Mouse (Mus musculus): ENCODE results near the gene Gse1. TPM values are rescaled to one million over a fixed set of nuclear protein-coding genes. Genes with fewer than 3 reads are reported as not detected.
A peak's percentile ranks its signal among the peaks of the same experiment; 100 is the strongest.
"Not testable (repeated sequence)": the region's sequence is repeated elsewhere in the genome, so short reads cannot be mapped to it uniquely, and the experiment has no call there.

Gse1 gene
- polyA plus RNA-seq, 1 experiment from 2014 or later = 10.8 TPM

DNA sequence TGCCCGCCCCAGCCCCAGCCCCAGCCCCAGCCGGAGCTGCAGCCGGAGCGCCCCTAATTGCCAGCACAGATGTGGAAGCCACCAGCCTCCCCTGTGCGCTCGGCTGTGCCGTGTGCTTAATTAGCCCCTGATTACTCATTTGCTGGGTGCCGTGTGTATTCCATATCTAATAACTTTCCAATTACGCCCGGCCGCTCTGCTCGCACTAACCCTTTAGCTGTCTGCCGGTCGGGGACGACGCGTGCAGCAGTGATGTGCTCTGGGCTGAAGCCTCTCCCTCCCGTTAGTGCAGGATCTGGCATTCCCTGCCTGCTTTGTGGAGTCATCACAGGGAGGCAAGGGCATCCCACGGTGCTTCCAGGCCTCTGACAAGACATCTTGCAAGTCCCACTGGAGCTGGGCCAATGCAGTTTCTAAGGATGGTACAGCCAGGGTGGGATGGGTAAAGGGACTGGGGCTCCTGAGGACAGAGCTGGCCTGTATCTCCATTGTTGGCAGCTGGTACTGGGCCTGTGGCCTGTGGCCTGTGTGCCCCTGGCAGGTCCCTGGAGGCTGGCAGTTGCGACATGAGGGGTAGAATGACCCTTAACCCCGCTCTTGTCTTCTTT, 119.6 kb downstream of the Gse1 start:
- no peak overlapping the region for H3K9ac ChIP-seq
- no peak for ATAC-seq (ENCODE audit: insufficient read depth, low FRiP score, low read depth)
- 78% methylated on average over 21 of the region's 21 CpGs for WGBS
- 0 out of 2 replicates have a peak overlapping the region, but pooled peaks have one; percentile 4 for H3K27ac ChIP-seq
- H3K36me3 ChIP-seq = no peaks in the 10 kb centered on the region
- H3K9me3 ChIP-seq = no peaks in the 10 kb centered on the region
- peaks cover 18% of the 10 kb centered on the region; the same call in 1 of the 2 replicates for H3K4me1 ChIP-seq
- H3K27me3 ChIP-seq (replicated peaks) = no peaks in the 10 kb centered on the region
- H3K4me3 ChIP-seq (replicated peaks) = no peak overlapping the region
- no peak overlapping the region for H3K4me2 ChIP-seq

DNA sequence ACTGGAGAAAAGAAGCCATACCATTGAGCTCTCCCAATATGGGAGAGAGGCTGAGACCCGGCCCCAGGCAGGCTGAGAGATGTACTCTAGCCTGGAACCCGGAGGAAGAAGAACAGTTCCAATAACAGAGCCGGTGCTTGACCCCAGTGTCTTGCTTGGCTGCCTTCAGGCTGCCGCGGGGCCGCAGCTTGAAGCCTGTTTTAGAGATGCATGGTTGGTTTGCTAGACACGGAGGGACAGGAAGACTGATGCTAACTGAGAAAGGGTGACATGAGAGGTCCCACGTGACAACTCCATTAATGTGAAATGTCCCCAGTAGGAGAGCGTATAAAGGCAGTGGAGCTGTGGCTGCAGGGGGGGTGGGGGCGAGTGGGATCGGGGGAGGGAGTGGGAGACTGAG, 120.7 kb downstream of the Gse1 start:
- Histone ChIP-seq H3K4me2 (no peak overlapping the region), H3K4me3 (replicated peaks) (no peak overlapping the region), H3K27ac (no peak overlapping the region), H3K27me3 (replicated peaks) (no peaks in the 10 kb centered on the region), H3K9me3 (no peaks in the 10 kb centered on the region), H3K36me3 (no peaks in the 10 kb centered on the region), H3K4me1 (peaks cover 25% of the 10 kb centered on the region; the same call in 1 of the 2 replicates), H3K9ac (no peak overlapping the region)
- WGBS = 60% methylated on average over 11 of the region's 11 CpGs
- ATAC-seq (ENCODE audit: insufficient read depth, low FRiP score, low read depth) = no peak

DNA sequence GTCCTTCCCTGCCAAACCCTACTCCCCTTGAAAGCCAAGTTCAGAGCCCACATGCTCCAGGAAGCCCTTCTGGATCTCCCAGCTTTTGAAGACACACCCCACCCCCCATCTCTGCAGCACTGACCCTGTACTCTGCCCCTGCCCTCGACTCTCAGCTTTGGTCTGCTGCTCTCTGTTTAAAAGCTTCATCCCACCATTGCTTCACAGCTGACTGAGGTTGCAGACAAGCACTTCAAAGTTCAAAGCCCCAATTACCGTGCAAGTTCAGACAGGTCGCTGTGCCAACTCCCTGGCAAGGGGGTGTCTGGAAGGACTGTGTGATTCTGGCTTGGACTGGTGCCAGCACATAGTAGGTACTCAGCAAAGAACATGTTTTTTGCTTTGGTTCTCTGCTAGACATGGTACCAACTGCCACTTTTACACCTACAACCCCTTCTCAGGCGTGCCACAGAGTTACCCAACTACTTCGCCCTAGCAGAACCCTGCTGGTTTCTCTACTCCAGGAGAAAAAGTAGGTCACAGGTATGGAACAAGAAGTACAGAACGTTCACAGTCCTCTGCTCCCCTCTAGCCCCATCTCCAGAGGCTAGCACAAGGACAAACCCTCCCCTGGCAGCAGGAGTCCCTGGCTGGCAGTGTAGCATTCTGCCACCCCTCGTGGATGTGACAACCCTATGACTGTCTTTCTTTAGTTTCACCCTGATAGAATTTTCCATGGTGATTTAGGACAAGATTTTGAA, 123.2 kb downstream of the Gse1 start:
- Histone ChIP-seq H3K4me3 (replicated peaks) (no peak overlapping the region), H3K36me3 (no peaks in the 10 kb centered on the region), H3K9ac (no peak overlapping the region), H3K4me1 (peaks cover 22% of the 10 kb centered on the region; the same call in 1 of the 2 replicates), H3K9me3 (no peaks in the 10 kb centered on the region), H3K27me3 (replicated peaks) (no peaks in the 10 kb centered on the region), H3K27ac (no peak overlapping the region), H3K4me2 (no peak overlapping the region)
- 61% methylated on average over 7 of the region's 7 CpGs for WGBS
- ATAC-seq (ENCODE audit: insufficient read depth, low FRiP score, low read depth) = no peak

DNA sequence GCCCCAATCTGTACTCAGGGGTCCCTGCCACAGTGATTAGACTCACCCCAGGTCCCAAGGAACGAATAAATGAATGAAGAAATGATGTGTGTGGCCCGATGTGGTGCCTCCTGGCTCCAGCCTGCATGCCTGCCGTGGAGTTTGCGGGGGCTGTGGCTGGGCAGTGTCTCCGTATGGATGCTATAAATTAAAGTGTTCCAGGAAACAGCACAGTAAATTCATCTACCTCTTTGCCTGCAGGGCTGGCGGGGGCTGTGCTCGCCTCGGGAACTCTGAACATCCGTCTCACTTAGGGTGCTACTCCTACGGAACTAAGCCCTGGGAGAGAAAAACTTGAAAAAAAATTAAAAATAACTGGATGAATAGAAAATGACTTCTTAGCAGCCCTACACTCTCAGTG, 123.8 kb downstream of the Gse1 start:
- H3K4me1 ChIP-seq = peaks cover 18% of the 10 kb centered on the region; the same call in 1 of the 2 replicates
- 45% methylated on average over 10 of the region's 10 CpGs for WGBS
- no peak overlapping the region for H3K4me2 ChIP-seq
- H3K9me3 ChIP-seq = no peaks in the 10 kb centered on the region
- H3K36me3 ChIP-seq = no peaks in the 10 kb centered on the region
- H3K9ac ChIP-seq = no peak overlapping the region
- no peak overlapping the region for H3K4me3 ChIP-seq (replicated peaks)
- H3K27ac ChIP-seq = no peak overlapping the region
- H3K27me3 ChIP-seq (replicated peaks) = no peaks in the 10 kb centered on the region
- no peak for ATAC-seq (ENCODE audit: insufficient read depth, low FRiP score, low read depth)

DNA sequence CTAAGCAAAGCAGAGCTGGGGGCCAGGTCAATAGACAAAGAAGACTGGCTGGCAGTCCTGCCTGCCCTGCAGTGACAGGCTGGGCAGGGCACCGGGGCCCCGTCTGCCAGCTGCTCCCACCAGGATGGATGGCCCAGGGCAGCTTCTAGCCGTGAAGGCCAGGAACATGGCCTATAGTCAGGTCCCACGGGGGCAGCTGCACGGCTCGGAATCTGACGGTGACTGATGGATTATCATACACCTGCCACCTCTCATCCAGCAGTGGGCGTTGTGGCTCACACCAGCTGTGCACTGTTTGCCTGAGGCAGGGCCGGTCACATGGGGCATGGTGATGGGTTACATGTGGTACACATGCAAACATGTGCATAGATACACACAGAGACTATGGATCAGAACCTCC, 127.8 kb downstream of the Gse1 start:
- no peak for ATAC-seq (ENCODE audit: insufficient read depth, low FRiP score, low read depth)
- H3K27ac ChIP-seq = no peak overlapping the region
- 41% methylated on average over 9 of the region's 9 CpGs for WGBS
- no peak overlapping the region for H3K9ac ChIP-seq
- H3K27me3 ChIP-seq (replicated peaks) = no peaks in the 10 kb centered on the region
- H3K4me3 ChIP-seq (replicated peaks) = no peak overlapping the region
- no peak overlapping the region for H3K4me2 ChIP-seq
- H3K9me3 ChIP-seq = no peaks in the 10 kb centered on the region
- H3K4me1 ChIP-seq = peaks cover 15% of the 10 kb centered on the region; the same call in 1 of the 2 replicates
- H3K36me3 ChIP-seq = no peaks in the 10 kb centered on the region

DNA sequence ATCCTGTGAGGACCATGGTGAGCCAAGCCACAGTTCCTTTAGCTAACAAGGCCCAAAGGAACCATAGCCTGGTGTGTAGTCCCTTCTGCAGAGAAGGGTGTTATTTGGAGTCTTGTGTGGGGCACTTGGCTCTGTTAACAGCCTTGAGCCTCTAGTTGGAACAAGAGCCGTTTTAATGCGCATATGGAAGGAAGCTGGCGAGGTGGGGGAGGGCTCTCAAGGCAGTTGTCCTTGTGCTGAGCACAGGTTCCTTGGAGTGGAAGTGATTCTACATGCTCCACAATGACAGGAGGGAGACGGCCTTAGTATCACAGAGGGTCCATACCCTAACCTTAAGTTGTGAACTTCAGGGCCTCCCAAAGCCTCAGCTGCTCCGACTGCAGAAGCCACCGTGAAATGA, 129.2 kb downstream of the Gse1 start:
- 0 out of 2 replicates have a peak, but pooled peaks cover 13% of the 10 kb centered on the region for H3K4me1 ChIP-seq
- no peak overlapping the region for H3K9ac ChIP-seq
- H3K36me3 ChIP-seq = no peaks in the 10 kb centered on the region
- 83% methylated on average over 6 of the region's 6 CpGs for WGBS
- H3K27ac ChIP-seq = no peak overlapping the region
- H3K4me2 ChIP-seq = no peak overlapping the region
- H3K27me3 ChIP-seq (replicated peaks) = no peaks in the 10 kb centered on the region
- H3K4me3 ChIP-seq (replicated peaks) = no peak overlapping the region
- no peak for ATAC-seq (ENCODE audit: insufficient read depth, low FRiP score, low read depth)
- no peaks in the 10 kb centered on the region for H3K9me3 ChIP-seq

DNA sequence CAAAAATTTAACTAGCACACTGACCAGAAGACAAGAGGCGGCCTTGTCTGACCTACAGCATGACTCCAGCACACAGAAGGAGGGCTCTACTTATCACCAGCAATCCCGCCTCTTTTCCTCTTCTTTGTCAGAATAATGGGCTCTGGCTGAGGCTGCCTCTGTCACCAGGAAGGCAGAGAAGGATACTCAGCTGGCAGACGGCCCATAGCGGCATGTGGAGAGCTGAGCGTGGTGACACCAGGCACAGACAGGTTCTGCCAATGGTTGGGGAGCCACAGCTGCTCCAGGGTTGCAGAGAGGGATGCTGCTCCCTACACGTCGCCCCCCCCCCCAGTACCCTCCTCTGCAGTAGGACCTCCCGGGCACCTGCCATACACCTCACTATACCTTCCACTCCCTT, 133.0 kb downstream of the Gse1 start:
- Histone ChIP-seq H3K36me3 (no peaks in the 10 kb centered on the region), H3K4me1 (peaks cover 23% of the 10 kb centered on the region), H3K9me3 (no peaks in the 10 kb centered on the region), H3K9ac (no peak overlapping the region), H3K27me3 (replicated peaks) (no peaks in the 10 kb centered on the region), H3K27ac (no peak overlapping the region), H3K4me2 (no peak overlapping the region), H3K4me3 (replicated peaks) (no peak overlapping the region)
- ATAC-seq (ENCODE audit: insufficient read depth, low FRiP score, low read depth) = no peak
- WGBS = 67% methylated on average over 7 of the region's 8 CpGs

DNA sequence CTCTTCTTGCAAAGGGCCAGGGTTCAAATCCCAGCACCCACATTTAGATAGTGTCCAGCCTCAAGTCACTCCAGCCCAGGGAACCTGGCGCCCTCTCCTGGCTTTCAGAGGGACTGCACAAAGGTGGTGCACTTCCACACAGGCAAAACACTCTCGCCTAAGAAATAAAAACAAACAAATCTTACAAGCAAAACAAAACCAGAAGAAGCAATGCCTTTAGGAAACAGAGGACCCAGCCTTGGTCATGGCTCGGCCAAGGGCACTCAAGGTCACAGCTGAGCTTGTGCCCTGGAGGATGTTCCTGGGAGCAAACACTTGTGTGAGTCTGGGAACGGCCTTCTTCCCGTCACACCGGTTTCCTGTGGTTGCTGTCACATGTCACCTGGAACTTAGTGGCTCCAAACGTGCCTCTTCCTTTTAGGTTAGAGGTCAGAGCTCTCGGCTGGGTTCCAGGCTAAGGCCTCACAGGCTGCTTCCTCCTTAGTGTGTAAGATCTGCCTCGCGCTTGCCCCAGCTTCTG, 135.4 kb downstream of the Gse1 start:
- Histone ChIP-seq H3K27me3 (replicated peaks) (no peaks in the 10 kb centered on the region), H3K9ac (no peak overlapping the region), H3K4me3 (replicated peaks) (no peak overlapping the region), H3K4me2 (no peak overlapping the region), H3K4me1 (peaks cover 38% of the 10 kb centered on the region), H3K9me3 (no peaks in the 10 kb centered on the region), H3K36me3 (no peaks in the 10 kb centered on the region), H3K27ac (peak overlapping the region; percentile 57)
- WGBS = 47% methylated on average over 10 of the region's 10 CpGs
- ATAC-seq (ENCODE audit: insufficient read depth, low FRiP score, low read depth) = no peak

DNA sequence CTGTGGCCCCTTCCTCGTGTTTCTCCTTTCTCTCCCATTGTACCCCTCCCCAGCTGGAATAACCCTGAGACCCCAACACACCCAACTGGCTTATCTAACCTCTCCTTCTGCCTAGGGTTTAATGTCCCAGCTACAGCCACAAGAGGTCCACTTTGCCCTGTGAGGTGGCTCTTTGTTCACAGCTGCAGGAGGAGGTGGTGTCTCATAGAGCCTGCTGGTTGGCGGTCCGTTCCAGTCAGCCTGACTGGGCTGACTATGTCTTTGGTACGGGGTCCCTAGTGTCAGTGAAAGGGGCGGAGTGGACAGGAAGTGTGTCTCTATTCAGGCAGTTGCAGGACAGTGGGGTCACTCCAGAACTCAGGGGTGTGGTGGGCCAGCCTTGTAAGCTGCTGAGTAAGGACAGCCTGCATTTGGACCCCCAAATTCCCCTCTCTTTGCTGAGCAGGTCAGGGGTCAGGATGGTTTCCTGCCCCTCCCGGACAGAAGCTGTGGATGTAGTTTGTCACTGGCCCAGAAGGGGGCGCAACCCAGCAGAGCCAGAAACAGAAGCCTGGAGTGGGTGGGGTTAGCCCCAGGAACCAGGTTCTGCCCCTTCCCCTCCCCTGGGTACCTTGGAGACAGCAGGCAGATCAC, 136.0 kb downstream of the Gse1 start:
- no peak for ATAC-seq (ENCODE audit: insufficient read depth, low FRiP score, low read depth)
- no peak overlapping the region for H3K9ac ChIP-seq

DNA sequence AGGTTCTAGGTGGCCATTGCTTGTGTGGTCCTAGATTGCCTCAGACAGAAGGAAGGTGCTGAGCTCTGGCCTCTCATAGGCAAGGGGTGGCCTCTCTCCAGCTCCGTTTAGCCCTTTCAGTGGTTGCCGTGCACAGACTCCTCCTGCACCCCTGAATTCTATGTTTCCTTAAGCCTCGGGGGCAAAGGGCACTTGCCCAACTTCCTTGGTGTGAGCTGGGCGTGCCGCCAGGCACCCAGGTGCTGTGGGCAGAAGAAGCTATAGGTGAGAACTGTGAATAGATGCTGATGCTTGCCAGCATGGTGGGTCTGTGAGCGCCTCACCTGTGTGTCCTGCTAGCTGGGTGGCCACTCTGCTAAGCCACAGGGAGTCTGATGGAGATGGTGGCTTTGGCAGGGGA, 138.6 kb downstream of the Gse1 start:
- no peak for ATAC-seq (ENCODE audit: insufficient read depth, low FRiP score, low read depth)
- no peaks in the 10 kb centered on the region for H3K27me3 ChIP-seq (replicated peaks)
- no peak overlapping the region for H3K27ac ChIP-seq
- 80% methylated on average over 6 of the region's 6 CpGs for WGBS
- H3K9me3 ChIP-seq = no peaks in the 10 kb centered on the region
- no peak overlapping the region for H3K9ac ChIP-seq
- no peak overlapping the region for H3K4me3 ChIP-seq (replicated peaks)
- H3K36me3 ChIP-seq = no peaks in the 10 kb centered on the region
- H3K4me2 ChIP-seq = no peak overlapping the region
- H3K4me1 ChIP-seq = peaks cover 56% of the 10 kb centered on the region

More for the DNA sequence above, 136.0 kb downstream of the Gse1 start:
- Histone ChIP-seq H3K9me3 (no peaks in the 10 kb centered on the region), H3K4me2 (no peak overlapping the region), H3K36me3 (no peaks in the 10 kb centered on the region), H3K27me3 (replicated peaks) (no peaks in the 10 kb centered on the region), H3K4me1 (peaks cover 44% of the 10 kb centered on the region), H3K27ac (peak overlapping the region; percentile 57), H3K4me3 (replicated peaks) (no peak overlapping the region)
- WGBS = 50% methylated on average over 7 of the region's 7 CpGs

DNA sequence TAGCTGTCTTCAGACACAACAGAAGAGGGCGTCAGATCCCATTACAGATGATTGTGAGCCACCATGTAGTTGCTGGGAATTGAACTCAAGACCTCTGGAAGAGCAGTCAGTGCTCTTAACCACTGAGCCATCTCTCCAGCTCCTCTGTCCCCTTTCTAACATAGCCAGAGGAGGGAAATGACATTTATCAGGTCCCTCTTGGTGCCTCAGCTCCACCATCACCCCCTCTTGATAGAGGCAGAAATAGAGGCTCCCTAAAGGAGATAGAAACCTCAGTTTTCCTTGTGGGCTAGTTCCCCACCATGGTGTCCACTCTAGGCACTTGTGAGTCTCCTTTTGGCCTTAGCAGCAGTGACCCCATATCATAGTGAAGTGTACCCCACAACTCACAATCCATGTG, 139.9 kb downstream of the Gse1 start:
- Histone ChIP-seq H3K4me1 (peaks cover 65% of the 10 kb centered on the region), H3K27ac (peak overlapping the region; percentile 85)
- not testable (repeated sequence) for H3K4me2 ChIP-seq; H3K27me3 ChIP-seq (replicated peaks); ATAC-seq (ENCODE audit: insufficient read depth, low FRiP score, low read depth); H3K4me3 ChIP-seq (replicated peaks); H3K36me3 ChIP-seq; H3K9me3 ChIP-seq; H3K9ac ChIP-seq
- WGBS = 68% methylated on average over 1 of the region's 1 CpGs

Measured in stomach, embryonic 15.5 days (tissue).